Mouse (Mus musculus) CD4-positive, CD25-positive, alpha-beta regulatory T cell, adult 2 months (primary cell): ENCODE measurements around the gene Rad50.

Experiments
- DNase-seq: peaks from one replicate; pipeline ENCODE4 v3.0.0-alpha.2; 2012; ENCODE audit warnings: low read depth, low spot score

The Rad50 gene

DNA sequence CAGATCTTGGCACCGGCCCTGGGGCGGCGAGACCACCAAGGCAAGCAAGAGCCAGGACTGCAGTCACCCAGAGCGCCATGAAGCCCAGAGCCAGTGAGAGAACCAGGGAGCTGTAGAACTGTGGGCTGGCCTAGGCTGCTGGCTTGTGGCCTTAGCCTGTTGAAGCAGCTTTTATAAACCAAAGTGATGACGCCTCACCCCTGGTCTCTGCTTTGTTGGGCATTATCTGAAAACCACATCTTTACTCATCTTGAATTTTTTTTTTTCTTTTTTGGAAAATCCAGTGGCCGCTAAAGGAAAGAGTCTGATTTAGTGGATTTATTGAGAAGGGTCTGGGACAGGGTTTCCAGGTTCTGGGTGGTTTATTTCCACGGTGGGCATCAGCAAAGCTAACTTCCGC lies 72.6 kb downstream of the Rad50 start, which contains the start of gene Il13:
Gene Il13 (minus strand): TSS at position 147 of the 400 bp plus-strand sequence.
- no peak for DNase-seq

DNA sequence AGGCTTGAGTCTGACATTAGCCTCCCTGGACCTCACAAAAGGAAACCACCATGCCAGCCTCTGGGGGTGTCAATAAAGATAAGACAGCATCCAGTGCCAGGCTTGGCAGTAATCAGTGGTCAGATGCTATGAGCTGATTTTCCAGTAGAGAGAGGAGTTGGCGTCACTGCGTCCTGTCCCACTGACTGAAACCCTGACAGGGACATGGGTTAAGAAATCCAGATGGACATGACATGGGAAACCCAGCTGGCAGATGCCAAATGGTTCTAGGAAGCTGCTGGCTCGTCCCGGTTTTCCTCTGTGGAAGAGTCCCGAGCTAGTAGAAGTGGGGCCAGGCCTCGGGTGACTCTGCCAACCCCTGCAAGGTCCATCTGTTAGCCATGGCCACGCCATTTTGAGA lies 73.5 kb downstream of the Rad50 start:
- DNase-seq = no peak

DNA sequence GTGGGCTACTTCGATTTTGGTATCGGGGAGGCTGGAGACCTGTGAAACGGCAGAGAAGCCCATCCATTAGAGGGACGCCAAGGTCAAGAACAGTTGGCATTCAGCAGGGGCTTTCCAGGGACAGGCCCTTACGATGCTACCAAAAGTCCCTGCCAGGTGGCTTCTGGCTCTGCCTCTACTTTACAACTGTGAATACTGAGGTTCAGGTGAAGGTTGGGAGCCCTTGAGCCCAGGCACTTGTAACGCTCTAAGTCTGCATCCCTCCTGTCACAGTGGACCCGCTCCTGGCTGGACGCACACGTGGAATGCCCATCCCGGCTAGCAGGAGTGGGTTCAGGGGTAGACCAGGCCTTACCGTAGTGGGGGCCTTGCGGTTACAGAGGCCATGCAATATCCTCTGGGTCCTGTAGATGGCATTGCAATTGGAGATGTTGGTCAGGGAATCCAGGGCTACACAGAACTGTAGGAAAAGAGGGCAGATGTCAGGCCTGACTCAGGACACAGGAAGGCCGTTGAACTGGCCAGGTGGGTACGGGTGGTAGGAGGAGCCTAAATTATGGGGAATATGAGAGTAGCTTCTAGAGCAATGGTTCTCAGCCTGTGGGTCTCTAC lies 74.9 kb downstream of the Rad50 start:
- DNase-seq = no peak

DNA sequence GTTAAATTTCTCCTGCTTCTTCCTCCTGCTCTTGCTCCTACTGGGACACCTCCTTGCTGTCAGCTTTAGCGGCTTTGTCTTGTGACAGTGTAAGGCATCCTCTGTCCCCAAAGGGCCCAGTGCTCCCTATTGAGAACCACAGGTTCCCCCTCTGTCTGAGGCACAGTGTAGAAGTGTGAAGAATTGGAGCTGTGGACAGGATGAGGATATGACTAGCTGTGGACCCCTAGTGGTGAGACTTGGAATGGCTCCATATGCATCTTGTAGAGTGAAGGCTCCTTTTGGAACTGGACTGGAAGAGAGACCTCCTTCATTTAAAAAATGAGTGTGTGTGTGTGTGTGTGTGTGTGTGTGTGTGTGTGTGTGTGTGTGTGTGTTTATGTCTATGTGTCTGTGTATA lies 79.3 kb downstream of the Rad50 start:
- DNase-seq = peak; percentile 89

DNA sequence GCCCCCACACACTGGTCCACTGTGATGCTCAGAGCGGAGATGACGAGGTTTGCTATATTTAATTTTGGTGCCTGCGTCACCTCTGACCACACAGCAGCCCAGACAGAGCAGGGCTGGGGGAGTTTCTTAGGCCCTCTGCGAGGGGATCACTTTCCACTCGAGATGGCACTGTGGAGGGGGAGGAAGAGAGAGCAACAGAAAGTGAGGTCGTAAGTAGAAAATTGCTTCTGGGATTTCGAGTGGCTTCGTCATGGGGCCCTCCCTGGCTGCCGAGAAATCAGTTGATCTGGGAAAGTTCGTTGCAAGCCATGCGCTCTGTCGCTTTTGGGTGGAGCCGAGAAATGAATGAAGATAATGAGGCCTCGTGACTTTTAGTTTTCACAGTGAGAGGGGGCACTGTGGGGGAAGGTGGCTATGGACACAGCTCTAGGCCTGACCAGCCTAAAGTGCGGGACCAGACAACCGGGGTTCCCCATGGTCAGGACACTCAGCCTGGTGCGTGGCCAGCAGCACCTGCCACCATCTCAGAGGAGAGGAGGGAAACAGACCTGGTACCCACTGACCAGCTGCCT lies 80.2 kb downstream of the Rad50 start:
- DNase-seq = no peak

DNA sequence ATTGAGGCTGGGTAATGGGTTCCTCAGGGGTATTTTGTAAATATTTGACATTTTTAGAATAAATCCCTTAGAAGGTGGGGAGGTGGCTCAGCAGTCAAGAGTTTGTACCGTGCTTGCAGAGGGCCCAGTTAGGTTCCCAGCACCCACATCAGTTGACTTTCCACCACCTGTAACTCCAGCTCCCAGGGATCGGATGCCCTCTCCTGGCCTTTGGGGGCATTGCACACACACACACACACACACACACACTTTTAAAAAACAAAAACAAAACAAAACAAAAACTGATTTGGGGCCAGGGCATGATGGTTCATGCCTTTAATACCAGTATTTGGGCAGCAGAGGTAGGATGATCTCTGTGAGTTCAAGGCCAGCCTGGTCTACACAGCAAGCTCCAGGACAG lies 83.0 kb downstream of the Rad50 start:
- no peak for DNase-seq

DNA sequence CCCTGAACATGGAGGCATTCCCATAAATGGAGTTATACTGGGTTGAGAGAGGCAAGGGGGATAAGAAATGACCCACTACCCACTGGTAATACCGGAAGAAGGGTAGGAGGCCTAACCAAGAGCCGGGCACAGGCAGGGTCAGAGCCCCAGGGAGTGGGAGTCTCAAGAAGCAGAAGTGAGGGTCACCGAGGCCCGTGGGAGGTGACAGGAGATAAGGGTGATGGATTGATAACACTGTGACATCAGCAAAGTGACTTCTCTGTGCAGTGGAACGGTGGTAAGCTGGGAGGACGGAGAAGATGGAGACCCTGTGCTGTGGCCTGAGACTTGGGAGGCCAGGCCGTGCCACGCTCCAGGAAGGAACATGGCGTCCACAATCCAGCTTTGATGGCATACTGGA lies 83.5 kb downstream of the Rad50 start:
- no peak for DNase-seq

DNA sequence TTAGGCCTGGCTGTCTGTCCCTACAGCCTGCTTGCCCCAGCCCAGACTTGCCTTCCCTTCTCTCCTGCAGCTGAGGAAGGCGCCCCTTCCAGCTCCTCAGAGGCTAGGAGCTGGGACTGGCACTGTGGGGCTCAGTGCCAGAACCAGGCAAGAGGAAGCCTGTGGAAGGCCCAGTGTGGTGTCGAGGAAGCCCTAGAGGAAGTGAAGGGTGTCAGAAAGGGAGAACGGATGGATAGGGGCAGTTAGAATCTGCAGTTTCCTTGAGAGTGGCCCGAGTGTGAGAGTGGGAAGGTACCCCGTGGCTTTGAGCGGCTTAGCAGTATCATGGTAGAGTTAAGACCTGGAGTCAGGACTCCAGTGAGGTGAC lies 84.7 kb downstream of the Rad50 start:
- no peak for DNase-seq

DNA sequence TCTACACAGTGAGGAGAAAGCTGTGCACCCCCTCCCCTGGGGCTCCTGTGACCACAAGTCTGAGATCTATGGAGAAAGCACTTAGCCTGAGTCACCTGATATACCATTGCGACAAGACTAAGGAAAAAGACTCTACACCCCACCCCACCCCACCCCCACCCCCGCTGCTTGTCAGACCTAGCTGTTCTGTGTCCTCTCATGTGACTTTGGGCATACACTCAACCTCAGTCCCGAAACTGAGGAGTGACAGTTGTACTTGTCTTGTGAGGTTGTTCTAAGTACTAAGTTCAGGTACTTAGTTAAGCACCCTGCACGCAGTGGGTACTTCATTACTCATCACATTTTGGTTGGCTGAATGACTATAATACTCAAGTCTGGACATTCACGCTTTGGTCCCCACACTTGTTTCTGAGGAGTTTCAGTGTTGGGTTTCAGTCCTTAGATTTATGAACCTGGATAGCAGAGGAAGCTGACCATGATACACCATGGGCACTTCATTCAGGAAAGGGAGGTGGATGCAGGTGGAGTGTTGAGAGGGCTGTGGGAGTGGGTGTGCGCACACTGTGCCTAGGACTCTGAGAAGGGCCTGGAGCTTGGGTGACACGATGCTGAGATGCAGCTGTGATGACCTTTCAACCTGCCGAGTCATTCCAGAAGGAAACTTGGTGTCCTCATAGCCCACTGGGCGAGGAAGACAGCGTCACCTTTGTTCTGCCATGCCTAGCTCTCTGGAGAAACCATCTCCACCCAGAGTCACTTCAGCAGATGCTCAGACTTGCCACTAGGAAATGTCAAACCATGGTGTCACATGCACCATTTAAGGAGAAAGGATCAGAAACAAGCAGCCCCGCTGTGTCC lies 85.3 kb downstream of the Rad50 start:
- DNase-seq = no peak

DNA sequence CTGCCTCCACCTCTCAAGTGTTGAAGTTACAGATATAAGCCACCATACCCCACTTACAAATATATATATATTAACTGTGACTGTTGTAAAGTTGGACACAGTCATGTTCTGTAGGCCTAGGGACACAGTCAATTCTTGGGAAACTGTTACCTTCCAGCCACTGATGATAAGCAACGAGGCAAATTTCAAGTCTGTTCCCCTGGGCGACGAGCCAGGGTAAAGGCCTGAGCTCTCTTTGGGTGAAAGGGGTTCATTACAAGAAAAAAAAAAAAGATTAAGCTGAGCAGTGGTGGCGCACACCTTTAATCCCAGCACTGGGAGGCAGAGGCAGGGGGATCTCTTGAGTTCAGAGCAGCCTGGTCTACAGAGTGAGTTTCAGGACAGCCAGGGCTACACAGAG lies 87.0 kb downstream of the Rad50 start:
- DNase-seq = no peak

DNA sequence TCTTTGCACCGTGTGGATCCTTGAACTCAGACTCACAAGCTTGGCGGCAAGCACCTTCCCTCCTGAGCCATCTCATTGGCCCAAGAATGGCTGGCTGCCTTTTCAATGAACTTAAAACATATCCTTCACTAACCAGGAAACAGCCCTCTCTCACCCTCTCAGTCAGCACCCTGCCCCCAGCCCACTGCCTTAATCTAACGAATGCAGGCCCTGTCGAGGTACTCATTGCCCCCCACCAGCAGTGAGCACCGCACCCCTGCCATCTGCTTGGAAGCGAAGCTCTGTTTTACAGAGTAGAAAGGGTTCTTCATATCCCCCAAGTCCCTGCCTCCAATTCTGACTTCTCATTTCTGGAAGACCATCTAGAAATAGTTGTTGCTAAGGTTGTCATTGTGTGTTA lies 87.7 kb downstream of the Rad50 start:
- DNase-seq = no peak

DNA sequence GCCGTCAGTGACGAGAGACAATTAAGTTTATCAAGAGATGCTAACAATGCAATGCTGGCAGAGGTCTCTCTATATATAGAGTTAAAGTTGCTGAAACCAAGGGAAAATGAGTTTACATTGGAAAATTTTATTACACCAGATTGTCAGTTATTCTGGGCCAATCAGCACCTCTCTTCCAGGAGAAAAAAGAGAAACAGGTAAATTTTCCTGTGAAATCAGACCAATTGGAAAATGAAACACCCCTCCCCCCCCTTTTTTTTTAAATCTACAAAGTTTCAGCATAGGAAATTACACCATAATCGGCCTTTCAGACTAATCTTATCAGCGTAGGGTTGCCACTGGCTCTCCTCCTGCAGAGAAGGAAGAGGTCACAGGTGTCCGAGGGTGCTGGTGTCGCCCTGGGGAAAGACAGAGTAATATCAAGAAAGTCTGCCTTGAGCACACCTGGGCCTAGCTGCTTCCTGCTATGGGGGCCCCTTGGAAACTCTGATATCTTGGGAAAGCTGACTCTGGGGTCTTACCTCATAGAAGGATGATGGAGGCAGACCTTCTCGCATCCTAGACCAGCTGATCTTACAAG lies 88.4 kb downstream of the Rad50 start, which contains the start of gene Il4:
Gene Il4 (minus strand): TSS at position 51 of the 580 bp plus-strand sequence.
- DNase-seq = no peak

DNA sequence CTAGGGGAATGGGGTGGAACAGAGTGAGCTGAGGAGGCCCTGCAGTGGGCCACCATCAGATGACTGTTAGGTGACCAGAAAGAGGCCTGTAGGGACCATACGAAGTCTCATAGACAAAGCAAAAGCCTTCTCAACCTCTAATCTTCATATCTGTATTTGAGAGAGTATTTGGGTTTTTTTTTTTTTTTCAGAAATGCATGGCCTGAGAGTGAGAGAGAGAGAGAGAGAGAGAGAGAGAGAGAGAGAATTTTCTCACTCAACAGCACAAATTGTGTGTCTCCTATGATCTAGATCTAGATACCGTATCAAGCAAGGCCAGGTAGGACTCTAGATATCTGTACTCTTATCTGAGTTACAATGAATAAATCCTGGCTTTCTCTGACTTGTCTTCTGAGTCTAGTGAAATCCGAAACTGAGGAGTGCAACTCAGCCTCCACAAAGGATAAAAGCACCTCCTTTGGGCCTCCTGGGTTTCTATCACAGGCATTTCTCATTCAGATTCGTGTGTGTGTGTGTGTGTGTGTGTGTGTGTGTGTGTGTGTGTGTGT lies 89.5 kb downstream of the Rad50 start:
- DNase-seq = no peak

DNA sequence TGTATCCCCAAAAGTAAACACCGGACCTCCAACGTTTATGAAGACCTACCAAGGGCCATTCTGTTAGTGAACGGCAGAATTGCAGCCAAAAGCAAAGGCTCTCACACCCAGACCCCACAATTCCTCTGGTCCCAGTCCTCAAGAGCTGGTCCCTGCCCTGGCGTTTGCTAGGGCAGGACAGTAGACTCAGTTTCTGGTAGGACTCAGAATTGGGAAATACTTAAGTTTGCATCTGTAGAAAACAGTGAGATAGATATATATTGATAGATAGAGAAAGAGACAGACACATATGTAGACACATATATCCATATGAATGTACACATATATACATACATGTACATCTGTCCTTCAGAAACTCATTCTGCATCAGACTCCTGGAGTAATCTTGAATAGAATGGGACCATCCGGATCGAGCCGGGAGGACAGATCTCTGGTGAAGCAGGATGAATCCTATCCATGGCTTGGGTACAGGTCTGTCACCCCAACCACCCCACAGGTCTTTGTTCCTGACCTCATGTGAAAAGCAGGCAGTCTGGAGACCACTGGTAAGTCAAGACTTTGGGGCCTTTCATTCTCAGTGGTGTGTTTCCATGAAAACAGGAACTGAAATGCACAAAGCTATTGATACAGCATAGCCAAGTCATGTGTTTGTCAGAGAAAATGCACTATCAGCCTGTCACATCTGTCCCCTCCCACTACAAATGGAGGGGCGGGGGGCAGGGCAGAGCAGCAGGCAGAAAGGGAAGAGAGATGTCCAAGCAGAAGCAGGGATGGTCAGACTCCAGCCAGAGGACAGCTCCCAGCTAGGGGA lies 90.2 kb downstream of the Rad50 start:
- DNase-seq = peak; percentile 28

DNA sequence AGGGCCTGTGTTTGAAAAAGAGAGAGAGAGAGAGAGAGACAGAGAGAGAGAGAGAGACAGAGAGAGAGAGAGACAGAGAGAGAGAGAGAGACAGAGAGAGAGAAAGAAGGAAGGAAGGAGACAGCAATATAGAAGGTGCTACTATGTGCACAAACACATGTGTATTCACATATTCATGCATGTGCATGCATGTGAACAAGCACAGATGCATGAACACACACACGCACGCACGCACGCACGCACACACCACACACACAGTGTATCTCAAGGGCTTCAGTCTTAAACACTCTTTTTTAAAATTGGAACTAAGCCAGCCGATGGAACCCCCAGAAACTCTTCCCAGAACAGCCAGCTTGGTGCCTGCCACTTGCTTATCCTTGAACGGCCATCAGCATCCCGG lies 91.5 kb downstream of the Rad50 start:
- DNase-seq = no peak

DNA sequence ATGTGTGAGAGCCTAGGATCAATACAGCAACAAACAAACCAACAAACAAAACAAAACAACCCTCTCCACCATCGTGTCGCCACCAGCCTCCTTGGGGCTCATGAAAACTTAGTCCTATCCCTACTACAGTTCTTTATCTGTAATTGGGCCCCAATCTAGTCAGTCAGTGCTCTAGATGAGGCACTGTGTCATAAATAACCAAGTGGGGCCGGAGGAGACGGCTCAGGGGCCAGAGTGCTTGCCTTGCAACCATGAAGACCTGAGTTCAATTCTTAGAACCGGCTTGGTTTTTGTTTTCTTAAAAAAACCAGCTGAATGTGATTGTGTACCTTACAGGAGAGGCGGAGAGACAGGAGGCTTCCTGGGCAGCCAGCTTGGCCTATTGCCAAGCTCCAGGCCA lies 91.9 kb downstream of the Rad50 start:
- DNase-seq = no peak

DNA sequence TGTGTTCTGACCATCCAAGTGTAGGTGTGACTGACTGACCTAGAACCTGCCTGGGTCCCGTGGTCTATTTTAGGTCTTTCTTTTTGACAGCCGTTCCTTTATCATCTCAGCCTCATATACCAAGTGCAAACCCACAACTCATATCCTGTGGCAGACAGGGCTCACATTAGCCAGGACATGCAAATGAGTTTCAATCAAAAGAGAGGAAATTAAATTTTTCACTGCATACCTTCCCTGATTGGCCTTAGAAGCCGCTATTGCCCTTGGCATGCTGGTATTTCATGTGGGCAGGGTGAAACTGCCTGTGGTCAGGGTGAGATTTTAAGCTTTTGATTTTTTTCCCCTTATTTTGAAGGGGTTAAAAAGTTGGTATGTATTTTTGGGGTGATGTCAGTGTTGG lies 97.4 kb downstream of the Rad50 start:
- DNase-seq = peak; percentile 37

DNA sequence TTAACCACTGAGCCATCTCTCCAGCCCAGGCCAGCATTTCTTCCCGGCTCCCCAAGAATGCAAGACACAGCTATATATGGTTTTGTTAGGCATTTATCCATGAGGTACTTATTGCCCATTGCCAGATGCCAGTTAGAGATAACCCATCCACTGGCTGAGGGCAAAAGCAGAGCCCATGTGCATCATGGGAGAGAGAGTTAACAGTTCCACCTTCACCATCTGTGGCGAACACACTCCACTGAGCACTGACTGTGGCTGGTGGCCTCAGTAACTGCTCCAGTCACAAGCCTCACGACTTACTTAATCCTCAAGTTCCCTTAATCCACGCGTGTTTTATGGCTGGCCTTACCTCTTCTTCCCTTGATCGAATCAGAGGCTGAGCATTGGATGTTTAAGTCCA lies 97.9 kb downstream of the Rad50 start:
- DNase-seq = no peak

DNA sequence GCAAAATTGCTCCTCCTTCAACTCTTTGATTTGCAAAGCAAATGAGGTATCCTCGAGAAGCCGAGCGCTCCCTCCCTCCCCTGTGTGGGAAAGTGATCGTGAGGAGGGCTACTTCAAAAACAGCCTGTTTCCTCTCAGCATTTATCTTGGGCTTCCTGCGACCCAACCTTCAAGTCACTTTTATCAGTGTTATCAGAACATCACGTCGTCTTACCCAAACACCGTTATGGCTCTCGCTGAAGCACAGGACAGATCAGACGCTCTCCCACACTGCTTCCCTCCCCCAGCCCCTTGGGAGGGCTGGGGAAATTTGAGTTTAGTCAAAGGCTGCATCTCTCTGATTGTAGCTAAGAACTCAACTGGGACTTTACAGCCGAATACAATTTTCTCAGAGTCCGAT lies 101.5 kb downstream of the Rad50 start:
- peak; percentile 43 for DNase-seq

DNA sequence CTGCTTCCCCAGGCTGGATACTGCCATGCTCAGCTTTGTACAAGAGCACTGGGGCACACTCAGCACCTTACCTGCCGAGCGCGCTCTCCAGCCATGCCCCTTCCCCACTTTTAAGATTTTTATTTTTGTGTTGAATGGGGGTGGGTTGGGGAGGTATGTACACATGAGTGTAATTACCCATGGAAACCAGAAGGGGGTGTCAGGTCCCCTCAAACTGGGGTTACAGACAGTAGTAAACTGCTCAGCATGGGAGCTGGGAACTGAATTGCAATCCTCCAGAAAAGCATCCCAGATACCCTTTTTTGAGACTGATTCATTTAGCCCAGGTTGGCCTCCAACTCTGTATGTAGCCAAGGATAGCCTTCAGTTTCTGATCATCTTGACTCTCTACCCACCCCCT lies 102.1 kb downstream of the Rad50 start:
- DNase-seq = no peak
